Mouse (Mus musculus): ENCODE results near the gene Chka.

- TF ChIP-seq CTCF (IDR thresholded peaks at IDR 0.05; ENCODE audit: extremely low read depth, insufficient read length, insufficient replicate concordance, low read depth, low read length) (no peak), POLR2A (IDR thresholded peaks at IDR 0.05; ENCODE audit: low read depth, low read length) (no peak)
Measured at GRCm38 (mm10) chr19:3843629-3844028, 7.9 kb upstream of the Chka start.

Data from small intestine, adult 2 months (tissue).